ENCODE assay signal across 8 mouse cellular contexts in the genomic region with DNA sequence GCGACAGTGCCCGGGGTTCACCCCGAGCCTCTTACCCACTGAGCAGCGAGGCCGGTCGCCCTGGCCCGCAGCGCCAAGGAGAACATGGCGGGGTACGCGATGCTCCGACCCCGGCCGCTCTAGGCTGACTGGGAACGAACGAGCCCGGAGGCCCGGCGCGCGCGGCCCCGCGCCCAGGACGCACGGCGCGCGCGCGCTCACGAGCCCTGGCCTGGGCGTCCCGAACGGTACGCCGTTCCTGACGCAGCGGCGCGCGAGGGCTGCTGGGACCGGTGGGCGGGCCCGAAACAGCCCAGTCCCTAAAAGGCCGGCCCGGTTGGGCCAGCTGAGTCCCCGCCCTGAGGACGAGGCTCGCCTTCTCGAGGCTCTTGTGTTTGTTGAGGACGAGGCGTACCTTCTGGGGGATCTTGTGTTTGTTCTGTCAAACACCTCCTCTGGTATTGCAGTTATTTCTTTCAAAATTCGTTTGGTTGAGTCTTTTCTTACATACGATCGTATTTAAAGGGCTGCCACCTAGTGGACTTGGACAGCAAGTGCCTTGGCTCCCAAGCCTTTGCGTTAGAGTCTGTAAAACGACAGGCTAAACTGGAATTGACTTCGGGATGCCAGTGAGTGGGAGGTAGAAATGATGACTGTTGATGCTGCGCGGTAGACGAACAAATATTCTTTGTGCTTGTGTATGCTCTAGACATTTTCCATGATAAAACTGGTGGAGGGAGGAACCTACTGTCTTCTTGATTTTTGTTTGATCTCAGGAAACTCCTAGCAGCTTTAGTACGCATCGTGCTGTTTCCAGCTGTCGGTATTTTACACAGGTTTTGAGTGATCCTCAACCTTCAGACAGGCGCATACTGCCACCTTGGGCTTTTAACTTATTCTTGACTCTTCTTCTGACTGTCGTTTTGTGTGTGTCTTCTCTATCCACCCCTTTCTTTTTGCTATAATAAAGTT. TPM values are rescaled to one million over a fixed set of nuclear protein-coding genes. Genes with fewer than 3 reads are reported as not detected.
DNase-seq lines count a peak whose midpoint lies in the region; ATAC-seq and TF ChIP-seq lines count a peak whose summit lies in the region.

Gene Ndufv2, minus strand, starts transcription at position 180 of the 951 bp plus-strand sequence.

- H3K9me3 ChIP-seq in forebrain, embryonic 14.5 days (replicated peaks; ENCODE audit: control insufficient read depth, low read length): no peaks in the 10 kb centered on the region
- H3K9me3 ChIP-seq in neural tube, embryonic 15.5 days (replicated peaks): no peaks in the 10 kb centered on the region

- intact Hi-C loops in heart, postnatal 14 days (cut with DNase I): loop anchor here (2.0 to 10.0 kb wide), 2 partner anchors 25 to 397 kb away; partner anchors contain the start of gene Ankrd12

- peak; percentile 83 for TF ChIP-seq CTCF in thymus, adult 2 months (IDR thresholded peaks at IDR 0.05; ENCODE audit: borderline replicate concordance, control insufficient read depth, extremely low read depth, insufficient read depth, low read length, poor library complexity)

- no peaks in the 10 kb centered on the region for H3K36me3 ChIP-seq in forebrain, embryonic 14.5 days (ENCODE audit: control insufficient read depth, insufficient read depth, low read length)
- H3K36me3 ChIP-seq in neural tube, embryonic 15.5 days: no peaks in the 10 kb centered on the region
- no peaks in the 10 kb centered on the region for H3K36me3 ChIP-seq in thymus, adult 2 months (ENCODE audit: control insufficient read depth, insufficient read depth, low read length)

- H3K4me3 ChIP-seq in forebrain, embryonic 14.5 days (ENCODE audit: low read depth, low read length): peak within 1 kb of the TSS; percentile 95
- H3K4me3 ChIP-seq in neural tube, embryonic 15.5 days (replicated peaks): peak within 1 kb of the TSS; percentile 94
- H3K4me3 ChIP-seq in thymus, adult 2 months (ENCODE audit: control insufficient read depth, insufficient read depth, low read length): peak within 1 kb of the TSS; percentile 81

- H3K4me2 ChIP-seq in forebrain, embryonic 14.5 days (ENCODE audit: low read length): peak within 1 kb of the TSS; percentile 98
- H3K4me2 ChIP-seq in neural tube, embryonic 15.5 days: peak within 1 kb of the TSS; percentile 89

- H3K27me3 ChIP-seq in forebrain, embryonic 14.5 days (replicated peaks; ENCODE audit: control insufficient read depth, insufficient read depth, low read length): no peaks in the 10 kb centered on the region
- H3K27me3 ChIP-seq in neural tube, embryonic 15.5 days (replicated peaks): no peaks in the 10 kb centered on the region
- no peaks in the 10 kb centered on the region for H3K27me3 ChIP-seq in thymus, adult 2 months (ENCODE audit: control insufficient read depth, insufficient read depth, low read length)

- DNase-seq in ES-CJ7 (ENCODE audit: low read depth, low spot score): peak; percentile 92
- peak; percentile 99 for DNase-seq in forebrain, embryonic 14.5 days (ENCODE audit: low spot score)
- DNase-seq in heart, postnatal 14 days: peak; percentile 94 to 95
- peak; percentile 90 for DNase-seq in layer of hippocampus, adult 11-12 months (ENCODE audit: low spot score)
- DNase-seq in lung, adult 18-20 months: peak; percentile 92 to 95
- DNase-seq in thymus, adult 2 months: peak; percentile 89

- peak within 1 kb of the TSS; percentile 94 for H3K27ac ChIP-seq in forebrain, embryonic 14.5 days (ENCODE audit: low read depth, low read length)
- H3K27ac ChIP-seq in neural tube, embryonic 15.5 days (replicated peaks): peak within 1 kb of the TSS; percentile 97
- H3K27ac ChIP-seq in thymus, adult 2 months (ENCODE audit: control insufficient read depth, insufficient read depth, low read length): peak within 1 kb of the TSS; percentile 91

- H3K9ac ChIP-seq in forebrain, embryonic 14.5 days (ENCODE audit: low read length): peak within 1 kb of the TSS; percentile 96
- peak within 1 kb of the TSS; percentile 97 for H3K9ac ChIP-seq in neural tube, embryonic 15.5 days (replicated peaks)

- WGBS in forebrain, embryonic 14.5 days: 1% methylated on average over 55 of the region's 67 CpGs
- under 1% methylated on average over 63 of the region's 67 CpGs for WGBS in neural tube, embryonic 15.5 days
- under 1% methylated on average over 66 of the region's 67 CpGs for WGBS in thymus, adult 2 months

- ATAC-seq in cerebellum, adult (ENCODE audit: insufficient number of reproducible peaks, low FRiP score, low TSS enrichment): peak; percentile 99
- peak; percentile 100 for ATAC-seq in forebrain, embryonic 14.5 days
- peak; percentile 98 for ATAC-seq in neural tube, embryonic 15.5 days (ENCODE audit: low FRiP score)

- TF ChIP-seq POLR2A in thymus, adult 2 months (IDR thresholded peaks at IDR 0.05; ENCODE audit: control insufficient read depth, extremely low read depth, insufficient read depth, low read length, poor library complexity): peak; percentile 94

- H3K4me1 ChIP-seq in forebrain, embryonic 14.5 days (ENCODE audit: control insufficient read depth, insufficient read depth, low read length): peaks cover 8% of the 10 kb centered on the region
- peaks cover 22% of the 10 kb centered on the region for H3K4me1 ChIP-seq in neural tube, embryonic 15.5 days
- H3K4me1 ChIP-seq in thymus, adult 2 months (replicated peaks; ENCODE audit: control insufficient read depth, insufficient read depth, low read length): peaks cover 11% of the 10 kb centered on the region

RNA-seq across cellular contexts. Expression of gene Ndufv2, which starts in this region (rescaled TPM):
- 378 and 456 TPM in 2 replicates for polyA plus RNA-seq in forebrain, embryonic 14.5 days (2014; fragmentation: Nextera tagmentation; extraction: Ambion mirVana)
- 1,000 to 10,000 TPM; 1,081 to 1,118 TPM for total RNA-seq in heart, postnatal 14 days (2021)
- polyA plus RNA-seq in neural tube, embryonic 15.5 days (2015; fragmentation: Nextera tagmentation; extraction: Ambion mirVana): 419 and 432 TPM in 2 replicates
- 37.0 and 41.1 TPM in 2 replicates for polyA plus RNA-seq in thymus, adult 2 months (2012; rRNA removed)

Comparison
In these comparisons a context has a peak if more than half of its experiments do, and no peak if none do; other contexts are left out.
1. Peak in every context shown above with its lines: DNase-seq, ATAC-seq, H3K4me3 ChIP-seq and H3K27ac ChIP-seq.